Mouse (Mus musculus): ENCODE results near the gene Grid1.

Grid1 gene

DNA sequence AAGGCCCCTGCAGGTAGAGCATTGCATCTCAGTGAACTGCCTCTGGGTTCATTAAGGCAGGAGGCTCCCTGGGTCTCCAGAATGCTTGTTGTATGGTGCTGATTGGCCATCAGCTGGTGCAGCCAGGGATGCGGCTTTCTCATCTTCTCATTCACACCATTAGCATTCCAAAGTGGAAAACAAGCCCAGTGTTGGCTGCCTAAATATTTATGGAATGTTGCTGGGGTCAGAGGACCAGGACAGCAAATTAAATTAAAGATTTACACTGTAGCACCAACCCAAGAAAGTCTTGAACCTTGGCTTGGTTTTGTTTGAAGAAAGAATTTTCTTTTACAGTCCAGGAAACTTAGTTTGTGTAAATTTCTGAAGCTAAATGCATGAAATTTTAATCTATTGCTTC, 97.2 kb downstream of the Grid1 start:
- DNase-seq (ENCODE audit: low read depth, low spot score), result no peak

DNA sequence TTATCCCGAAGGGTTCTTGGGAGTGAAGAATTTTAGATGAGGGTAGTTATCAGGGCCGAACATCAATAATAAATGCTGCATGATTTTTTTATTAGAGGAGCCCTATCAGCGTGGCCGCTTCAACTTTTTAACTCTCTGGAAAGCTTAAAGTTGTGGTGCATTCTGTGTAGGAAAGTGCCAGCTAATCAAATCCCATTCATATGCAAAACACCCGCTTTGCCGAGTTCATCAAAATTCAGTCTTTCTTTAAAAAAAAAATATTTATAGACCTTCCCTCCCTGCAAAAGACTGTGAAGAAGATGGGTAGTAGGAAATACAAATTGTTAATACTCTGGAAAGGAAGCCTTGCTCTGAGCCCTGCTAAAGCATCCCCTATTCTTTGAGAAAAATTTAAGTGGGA, 99.3 kb downstream of the Grid1 start:
- DNase-seq (ENCODE audit: low read depth, low spot score), result no peak

DNA sequence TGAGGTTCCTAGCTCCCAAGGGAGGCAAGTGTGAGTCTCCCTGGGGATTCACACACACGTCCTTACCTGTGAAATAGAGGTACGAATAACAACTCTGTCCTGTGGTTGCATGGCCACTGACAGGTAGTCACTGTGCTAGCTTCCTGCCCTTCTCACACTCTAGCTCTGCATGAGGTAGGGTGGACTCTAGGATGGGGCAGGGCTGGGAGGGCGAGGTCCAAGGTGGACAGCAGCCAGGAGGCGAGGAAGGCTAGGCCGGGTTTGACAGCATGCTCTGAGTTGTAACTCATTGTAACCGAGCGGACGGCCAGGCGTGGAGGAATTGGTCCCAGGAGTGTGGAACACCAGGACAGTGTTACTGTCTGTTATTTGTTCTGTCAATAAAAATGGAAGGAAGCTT, 101.4 kb downstream of the Grid1 start:
- DNase-seq (ENCODE audit: low read depth, low spot score), result no peak

DNA sequence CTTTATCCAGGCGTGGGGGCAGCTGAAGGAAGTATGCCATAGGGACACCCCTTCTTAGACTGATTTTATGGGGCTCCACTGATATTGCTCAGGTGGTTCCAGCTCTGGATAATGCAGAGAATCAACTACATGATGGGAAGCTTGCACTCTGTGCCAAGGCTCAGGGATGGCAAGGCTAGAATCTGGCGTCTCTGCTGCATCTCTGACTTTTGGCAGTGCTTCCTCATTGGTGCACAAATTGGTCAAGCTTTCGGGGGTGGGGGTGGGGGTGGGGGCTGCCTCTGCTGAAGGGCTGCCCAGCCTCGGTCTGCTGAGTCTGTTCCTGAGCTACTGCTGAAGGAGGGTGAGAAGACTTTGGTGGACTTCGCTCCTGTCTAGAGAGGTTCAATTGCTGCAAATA, 105.1 kb downstream of the Grid1 start:
- DNase-seq (ENCODE audit: low read depth, low spot score), result no peak

DNA sequence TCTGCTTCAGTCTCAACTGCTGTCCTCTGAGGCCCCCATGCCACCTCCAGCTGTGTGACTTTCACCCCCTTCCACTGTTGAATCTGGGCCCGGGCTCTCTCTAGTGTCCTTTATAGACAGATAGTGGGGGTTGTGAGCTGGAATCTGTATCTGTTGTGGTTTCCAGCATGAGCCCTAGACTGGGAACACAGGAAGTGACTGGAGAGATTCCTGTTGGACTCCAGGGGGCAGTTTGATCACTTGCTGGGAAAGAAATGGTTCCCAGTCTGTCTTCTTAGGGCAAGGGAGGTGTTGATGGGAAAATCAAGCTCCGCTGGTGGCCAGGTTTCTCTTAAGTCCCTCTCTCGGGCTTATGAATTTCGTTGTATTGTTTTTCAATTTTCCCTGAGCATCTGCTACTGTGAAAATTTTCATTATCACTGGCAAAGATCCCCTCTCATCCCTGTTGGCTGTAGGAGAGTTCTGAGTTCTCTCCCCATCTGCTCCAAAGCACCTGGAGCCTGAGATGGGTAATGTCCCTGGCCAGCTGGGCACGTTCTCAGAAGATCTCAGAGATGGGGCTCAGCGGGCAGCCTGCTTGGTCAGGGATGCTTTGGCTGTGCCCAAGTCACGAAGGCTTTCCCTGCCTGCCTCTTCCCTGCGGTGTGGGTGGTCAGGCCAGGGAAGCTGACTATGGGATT, 110.3 kb downstream of the Grid1 start:
- no peak for DNase-seq (ENCODE audit: low read depth, low spot score)

DNA sequence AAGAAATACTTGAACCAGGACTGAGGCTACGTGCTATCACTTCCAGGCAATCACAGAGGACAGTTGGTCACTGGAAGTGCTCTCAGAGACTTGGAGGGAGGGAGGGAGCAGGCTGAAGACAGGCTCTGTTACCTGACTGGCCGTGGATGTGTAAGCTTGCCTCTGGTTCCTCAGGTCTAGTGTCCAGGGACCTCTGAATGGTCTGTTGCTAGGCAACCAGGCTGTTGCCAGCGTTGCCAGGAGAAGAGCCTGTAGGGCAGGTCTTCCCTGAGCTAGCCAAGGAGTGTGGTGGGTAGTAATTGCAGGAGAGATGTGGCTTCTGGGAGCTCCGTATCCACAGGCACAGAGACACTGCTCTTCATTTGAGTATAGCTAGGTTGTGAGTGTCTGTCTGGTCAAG, 113.3 kb downstream of the Grid1 start:
- no peak for DNase-seq (ENCODE audit: low read depth, low spot score)

DNA sequence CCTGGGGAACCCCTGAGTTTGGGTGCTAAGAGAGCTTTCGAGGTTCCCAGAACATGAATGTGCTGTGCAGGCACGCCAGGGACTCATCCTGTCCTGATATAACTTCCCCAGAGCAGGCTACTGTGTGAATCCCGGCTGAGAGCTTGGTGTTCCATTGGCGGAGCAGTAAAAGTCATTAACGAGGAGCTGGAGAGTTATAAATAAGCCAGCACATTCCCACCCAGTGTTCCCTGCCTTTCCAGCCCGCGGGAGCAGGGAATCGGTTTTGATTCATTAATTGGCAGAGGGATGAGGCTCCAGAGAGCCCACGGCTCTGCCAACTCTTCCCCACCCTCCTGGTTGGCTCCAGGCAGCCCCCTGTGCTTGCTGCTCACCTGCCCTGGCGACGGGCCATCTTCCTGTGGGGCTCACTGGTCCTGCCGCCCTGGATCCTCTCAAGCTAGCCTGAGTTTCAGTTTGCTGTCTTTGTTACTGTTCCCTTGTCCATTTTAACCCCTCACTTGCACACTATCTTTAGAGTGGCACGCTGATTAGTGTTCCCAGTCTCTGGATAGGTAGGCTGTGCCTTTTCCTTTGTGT, 116.4 kb downstream of the Grid1 start:
- no peak for DNase-seq (ENCODE audit: low read depth, low spot score)

DNA sequence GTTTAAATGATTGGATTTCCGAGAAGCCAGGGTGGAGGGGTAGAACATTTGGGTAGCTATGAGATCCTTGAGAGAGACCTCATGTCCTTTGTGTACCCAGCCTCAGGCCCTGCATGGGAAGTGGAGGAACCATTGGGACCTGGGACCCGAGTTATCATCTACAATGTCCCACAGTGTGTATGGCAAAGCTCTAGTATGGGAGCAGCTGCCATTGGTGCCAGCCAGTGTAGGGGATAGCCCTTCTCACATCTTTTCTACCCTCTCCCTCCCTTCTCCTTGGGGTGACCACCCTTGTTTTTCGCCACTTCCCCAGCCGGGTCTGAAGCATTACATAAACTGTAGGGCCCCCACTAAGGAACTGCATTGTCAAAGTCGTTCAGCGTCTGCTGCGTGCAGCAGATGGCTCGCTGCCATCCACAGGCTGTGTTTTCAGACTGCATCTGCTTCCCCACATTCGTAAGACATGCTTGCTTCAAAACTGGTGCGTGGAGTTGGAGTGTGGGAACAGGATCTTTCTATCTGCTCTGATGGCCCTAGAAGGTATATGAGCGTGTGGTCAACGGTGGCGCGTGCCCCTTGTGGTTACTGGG, 124.6 kb downstream of the Grid1 start:
- no peak for DNase-seq (ENCODE audit: low read depth, low spot score)

DNA sequence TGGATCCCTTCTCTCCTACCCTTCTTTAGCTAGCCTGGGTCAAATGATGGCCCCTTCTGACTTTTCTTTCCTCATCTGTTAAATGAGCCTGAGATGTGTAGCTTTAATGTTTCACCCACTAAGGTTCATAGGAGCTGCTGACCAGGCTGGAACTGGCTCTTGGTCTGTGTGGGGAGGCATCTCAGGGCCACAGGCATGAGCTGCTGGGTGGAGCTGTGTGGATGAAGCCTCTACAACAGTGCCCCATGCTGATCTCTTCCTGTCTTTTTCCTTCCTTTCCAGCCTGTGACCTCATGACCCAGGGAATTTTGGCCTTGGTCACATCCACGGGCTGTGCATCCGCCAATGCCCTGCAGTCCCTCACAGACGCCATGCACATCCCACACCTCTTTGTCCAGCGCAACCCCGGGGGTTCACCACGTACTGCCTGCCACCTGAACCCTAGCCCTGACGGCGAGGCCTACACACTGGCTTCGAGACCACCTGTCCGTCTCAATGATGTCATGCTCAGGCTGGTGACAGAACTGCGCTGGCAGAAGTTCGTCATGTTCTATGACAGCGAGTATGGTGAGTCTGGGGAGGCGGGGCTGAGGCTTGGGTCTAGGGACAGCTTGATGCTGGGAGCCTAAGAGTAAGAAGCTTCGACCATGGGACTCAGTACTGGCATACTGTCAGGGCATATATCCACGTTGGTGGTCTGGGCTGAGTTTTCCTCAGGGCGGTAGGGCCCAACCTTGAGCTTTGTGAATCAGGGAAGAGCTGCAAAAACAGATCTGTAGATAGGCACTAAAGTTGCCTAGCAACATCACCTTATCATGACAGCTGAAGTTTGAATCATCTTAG, 125.8 kb downstream of the Grid1 start:
- no peak for DNase-seq (ENCODE audit: low read depth, low spot score)

DNA sequence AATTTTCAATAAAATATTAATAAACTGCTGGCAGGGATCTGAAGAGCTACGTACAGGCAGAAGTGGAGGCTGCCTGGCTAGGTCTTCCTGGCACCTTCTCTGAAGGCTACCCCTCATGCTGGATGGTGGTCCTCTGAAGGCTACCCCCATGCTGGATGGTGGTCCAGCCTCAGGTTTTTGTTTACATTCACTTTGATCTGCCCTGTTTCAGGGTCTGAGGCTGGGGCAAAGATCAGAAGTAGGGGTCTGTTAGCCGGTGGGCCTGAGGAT, 126.3 kb downstream of the Grid1 start:
- no peak for DNase-seq (ENCODE audit: low read depth, low spot score)

DNA sequence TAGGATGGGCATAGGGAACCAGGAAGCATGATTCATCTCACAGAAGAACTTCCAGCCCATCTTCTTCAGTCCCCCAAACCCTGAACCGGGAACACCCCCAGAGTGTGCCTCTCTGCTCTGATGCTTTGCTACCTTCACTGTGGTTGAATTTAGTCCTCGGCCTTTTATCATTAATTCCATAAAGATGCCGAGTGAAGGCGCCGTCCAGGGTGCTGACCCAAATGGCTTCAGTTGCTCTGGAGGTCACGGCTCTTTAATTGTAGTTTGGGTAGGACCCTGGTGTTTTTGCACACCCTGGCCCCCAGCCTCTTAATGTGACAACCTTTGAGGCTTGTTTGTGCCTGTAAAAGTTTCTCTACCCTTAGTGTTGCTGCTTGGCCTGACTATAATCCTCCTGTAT, 128.3 kb downstream of the Grid1 start:
- DNase-seq (ENCODE audit: low read depth, low spot score), result no peak

DNA sequence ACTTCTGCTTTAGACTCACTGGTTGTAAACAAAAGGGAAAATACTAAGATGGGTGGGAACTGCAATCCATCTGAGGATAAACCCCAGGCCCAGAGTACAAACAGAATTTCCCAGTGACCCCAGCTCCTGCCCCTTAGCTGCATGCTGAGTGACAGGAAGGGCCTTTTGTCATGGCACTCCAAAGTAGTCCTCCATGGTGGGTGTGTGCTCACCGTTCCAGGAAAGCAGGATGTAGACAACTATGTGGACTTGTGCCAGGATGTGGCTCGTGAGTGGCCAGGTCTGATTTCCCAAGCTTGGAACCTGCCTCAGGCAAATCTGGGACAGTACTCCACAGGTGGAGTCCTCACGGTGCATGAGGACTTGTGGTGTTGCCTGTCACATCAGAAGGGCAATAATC, 132.4 kb downstream of the Grid1 start:
- DNase-seq (ENCODE audit: low read depth, low spot score), result no peak

DNA sequence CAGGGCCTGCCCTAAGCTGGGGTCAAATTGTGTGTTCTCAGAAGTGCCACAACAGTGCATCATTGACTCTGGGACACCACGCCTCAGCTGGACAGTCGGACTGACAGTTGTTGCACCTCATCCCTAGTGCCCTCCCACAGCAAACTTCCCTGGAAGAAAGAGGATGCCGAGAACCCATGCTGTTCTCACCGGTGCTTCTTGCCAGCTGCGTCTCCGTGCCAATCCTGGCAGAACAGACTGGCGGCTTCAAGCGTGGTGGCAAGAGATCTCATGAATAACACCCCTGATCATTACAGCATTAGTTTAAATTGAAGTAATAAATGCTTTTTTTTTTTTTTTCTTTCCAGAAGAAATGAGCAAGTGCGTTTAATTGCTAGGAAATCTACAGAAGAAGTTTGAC, 133.7 kb downstream of the Grid1 start:
- DNase-seq (ENCODE audit: low read depth, low spot score), result no peak

DNA sequence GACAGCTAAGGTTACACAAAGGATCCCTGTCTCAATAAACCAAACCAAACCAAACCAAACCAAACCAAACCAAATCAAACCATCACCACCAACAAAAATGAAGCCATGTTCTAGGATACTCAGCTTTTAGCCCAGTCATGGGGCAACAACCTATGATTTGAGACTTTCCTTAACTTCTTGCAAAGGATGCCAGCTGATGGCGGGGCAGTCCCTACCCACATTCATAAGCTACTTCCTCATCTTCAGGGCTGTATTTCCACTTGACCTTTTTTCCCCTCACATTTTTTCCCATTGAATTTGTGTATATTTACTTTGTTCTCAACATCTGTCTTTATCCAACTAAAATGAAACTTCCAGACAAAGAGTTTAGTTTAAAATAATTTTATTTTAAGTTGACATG, 135.8 kb downstream of the Grid1 start:
- no peak for DNase-seq (ENCODE audit: low read depth, low spot score)

DNA sequence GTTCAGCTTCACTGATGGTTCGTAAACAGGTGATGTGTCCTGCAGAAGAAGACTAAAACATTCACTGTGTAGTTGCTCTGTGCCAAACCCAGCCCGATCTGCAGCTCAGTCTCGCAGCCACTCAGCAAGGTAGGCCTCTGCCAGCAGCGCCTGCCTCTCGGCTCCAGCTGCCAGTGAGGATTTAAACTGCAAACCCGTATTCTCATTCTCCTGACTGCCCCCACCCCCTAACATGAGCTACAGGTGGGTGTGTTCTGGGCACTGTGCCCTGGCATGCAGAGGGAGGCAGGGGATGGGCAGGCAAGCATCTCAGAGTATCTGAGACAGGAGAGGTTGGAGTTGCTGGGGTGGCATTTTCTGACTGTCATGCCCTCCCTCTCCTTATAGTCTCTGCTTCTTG, 140.3 kb downstream of the Grid1 start:
- DNase-seq (ENCODE audit: low read depth, low spot score), result no peak

DNA sequence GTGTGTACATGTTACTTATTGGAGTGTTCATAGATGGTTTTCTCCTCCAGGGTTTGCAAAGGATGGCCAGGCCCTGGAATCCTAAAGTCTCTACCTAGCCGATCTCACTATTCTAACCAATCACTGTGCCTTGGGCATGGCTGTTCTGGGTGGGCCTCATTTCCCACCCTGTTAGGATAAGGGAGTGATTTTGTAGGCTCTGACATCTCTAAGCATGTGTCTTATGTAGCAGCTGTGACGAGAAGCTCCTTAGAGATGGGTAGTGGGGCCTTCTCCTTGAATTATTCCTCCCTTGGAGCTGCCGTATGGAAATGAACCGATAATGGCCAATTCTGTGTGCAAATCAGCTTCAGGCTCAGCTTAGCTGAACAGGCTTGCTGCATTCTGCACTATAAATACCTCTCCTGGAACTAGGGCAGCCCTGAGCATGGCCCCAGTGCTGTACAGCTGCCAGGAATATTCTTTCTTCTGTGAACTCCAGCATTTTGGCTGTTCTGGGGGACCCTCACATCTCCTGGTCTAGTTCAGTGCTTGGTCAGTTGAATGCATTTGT, 143.8 kb downstream of the Grid1 start:
- no peak for DNase-seq (ENCODE audit: low read depth, low spot score)

DNA sequence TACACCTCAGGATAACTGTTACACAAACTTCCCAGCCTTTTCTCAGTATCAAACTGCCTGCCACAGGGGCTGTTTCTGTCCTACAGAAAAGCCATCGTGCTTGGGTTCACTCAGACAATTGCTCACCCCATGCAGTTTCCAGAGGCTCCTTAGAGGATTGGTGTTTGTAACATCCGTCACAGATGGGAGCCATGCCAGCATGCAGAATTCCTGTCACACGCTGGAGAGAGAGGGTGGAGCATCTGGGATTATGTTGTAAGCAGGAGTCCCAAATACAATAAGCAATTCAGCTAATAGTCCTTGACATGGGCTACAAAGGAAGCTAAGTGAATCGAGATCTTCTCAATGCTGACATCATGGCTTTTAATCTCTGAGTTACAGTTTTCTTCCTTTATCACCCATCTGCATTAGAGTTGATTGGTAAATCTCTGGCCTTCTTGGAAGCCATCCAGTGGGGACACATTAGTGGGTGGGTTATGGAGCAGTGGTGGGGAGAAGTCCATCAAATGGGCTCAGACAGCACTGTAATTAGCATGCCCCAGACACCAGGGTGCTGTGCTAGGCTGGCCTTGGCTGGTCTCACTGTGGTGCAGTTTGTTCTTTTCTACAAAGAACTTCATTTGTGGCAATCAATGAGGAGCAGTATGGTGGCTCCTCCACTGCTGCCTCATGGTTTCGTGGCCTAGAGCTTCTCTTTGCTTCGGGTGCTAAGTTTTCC, 149.4 kb downstream of the Grid1 start:
- no peak for DNase-seq (ENCODE audit: low read depth, low spot score)

DNA sequence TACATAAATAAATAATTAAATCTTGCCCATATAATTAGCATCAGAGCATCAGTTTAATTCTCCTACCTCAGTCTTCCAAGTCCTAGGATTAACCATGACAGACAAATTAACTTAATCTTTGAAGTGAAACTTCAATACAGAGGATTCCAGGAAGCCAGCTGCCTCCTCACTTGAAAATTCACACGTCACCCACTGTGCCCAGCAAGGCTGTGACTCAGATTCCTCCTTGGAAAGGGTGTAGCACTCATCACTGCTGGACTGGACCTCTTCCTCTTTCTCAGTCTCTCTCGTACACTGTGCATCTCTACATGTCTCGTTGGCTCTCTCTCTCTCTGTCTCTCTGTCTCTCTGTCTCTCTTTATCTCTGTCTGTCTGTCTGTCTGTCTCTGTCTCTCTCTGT, 153.0 kb downstream of the Grid1 start:
- no peak for DNase-seq (ENCODE audit: low read depth, low spot score)

DNA sequence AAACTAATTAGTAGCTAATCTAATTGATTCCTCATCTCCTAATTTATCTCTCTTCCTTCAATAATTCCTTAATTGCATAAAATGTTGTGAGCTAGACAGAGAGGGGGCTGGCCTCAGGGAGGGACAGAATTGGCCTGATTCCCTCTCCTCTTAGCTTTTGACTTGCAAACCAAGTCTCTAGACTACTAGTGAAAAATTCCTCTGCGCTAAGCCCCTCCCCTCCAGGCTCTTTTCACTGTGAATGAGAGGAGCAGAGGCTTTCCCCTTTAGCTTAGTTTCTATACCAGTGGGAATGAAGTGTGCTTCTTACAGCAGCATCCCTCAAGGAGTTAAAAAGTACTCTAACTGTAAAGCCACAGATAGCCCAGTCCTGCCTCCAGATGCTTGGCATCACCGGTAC, 160.8 kb downstream of the Grid1 start:
- DNase-seq (ENCODE audit: low read depth, low spot score), result no peak

DNA sequence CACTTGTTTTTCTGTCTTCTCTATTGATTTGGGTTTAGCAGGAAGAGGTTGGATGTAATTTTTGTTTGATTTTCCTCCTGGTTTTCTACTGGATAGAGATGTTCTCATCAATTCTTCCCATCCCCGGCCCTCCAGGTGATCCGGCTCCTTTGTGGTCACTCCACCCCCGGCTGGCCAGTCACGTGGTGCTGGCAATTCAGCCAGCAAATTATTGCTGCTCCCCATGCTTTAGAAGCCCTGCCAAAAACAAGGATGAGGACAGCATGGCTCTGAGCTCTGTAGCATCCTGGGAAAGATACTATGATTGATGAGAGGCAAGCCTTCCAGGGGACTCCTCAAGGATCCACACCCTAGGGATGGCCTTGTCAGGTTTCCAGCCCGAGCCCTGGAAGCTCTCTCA, 169.2 kb downstream of the Grid1 start:
- no peak for DNase-seq (ENCODE audit: low read depth, low spot score)

DNA sequence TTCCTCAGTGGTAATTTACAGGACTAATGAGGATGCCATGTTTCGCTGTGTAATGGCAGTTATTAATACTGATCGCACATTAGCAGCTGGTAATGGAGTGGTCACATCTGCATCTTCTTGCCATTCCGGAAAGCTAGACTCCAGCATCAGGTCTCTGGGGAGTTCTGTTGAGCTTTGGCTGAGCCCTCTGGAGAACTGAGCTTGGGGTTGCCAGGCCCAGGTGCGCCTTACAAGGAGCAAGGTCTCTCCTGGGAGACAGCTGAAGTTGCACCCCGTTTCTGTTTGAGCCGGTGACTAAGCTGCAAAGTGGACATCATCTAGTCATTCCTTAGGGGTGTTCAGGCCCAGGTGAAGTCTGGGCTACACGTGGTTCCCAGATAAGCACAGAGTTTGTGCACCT, 186.8 kb downstream of the Grid1 start:
- DNase-seq (ENCODE audit: low read depth, low spot score), result no peak

DNA sequence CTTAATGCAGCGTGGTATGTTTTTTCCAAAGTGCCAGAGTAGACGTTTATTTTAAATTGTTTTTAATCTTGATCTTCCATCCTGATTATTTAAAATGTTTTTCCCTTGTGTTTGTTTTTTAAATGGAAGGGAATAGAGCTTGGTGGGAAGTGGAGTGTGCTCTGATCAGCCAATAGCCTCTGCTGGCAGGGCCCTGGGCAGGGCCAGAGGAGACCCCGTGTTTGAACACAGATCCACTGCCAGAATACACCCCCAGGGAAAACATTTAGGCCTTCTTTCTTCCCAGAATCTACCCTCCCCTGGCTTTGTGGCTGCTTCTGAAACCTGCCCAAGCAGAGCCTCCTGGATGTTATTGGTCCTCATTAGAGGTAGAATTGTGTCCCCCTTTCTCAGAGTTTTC, 188.8 kb downstream of the Grid1 start:
- DNase-seq (ENCODE audit: low read depth, low spot score), result no peak

Data from skeletal muscle tissue, adult 2 months (tissue).